Mouse (Mus musculus): ENCODE measurements around the gene Spa17.

Spa17 gene

GRCm38 (mm10) chr9:37554838-37555748 lies 58.4 kb downstream of the Spa17 start, which contains the start of gene Siae:
TSS of gene Siae (plus strand) at chr9:37555698.
- TF ChIP-seq GATA4 (IDR thresholded peaks at IDR 0.05; ENCODE audit: insufficient replicate concordance, low read length), result no peak

GRCm38 (mm10) chr9:37554279-37554678 lies 59.2 kb downstream of the Spa17 start:
- no peak for TF ChIP-seq GATA4 (IDR thresholded peaks at IDR 0.05; ENCODE audit: insufficient replicate concordance, low read length)
